Mouse (Mus musculus): ENCODE data around the gene Nlrx1. TPM values are rescaled to one million over a fixed set of nuclear protein-coding genes. Genes with fewer than 3 reads are reported as not detected.
A peak's percentile ranks its signal among the peaks of the same experiment; 100 is the strongest.

The Nlrx1 gene
- total RNA-seq, 2 experiments from 2014 or later, result 10.0 to 11.8 TPM

- DNase-seq (ENCODE audit: low spot score in 2 of 2), result peak in 1 of 2 experiments; percentile 30
These were observed 678 bp upstream of the Nlrx1 start for GRCm38 (mm10) chr9:44269077-44269476.

- peak; percentile 61 to 80 for DNase-seq (ENCODE audit: low spot score in 2 of 2)
These were observed 405 bp downstream of the Nlrx1 start for GRCm38 (mm10) chr9:44268027-44268360.

GRCm38 (mm10) chr9:44267319-44268026 lies 926 bp downstream of the Nlrx1 start:
- peak in 1 of 2 experiments; percentile 24 for DNase-seq (ENCODE audit: low spot score in 2 of 2)

GRCm38 (mm10) chr9:44266478-44267226 lies 1.7 kb downstream of the Nlrx1 start:
- DNase-seq (ENCODE audit: low spot score in 2 of 2), result peak; percentile 45 to 68

- no peak for DNase-seq (ENCODE audit: low spot score in 2 of 2)
These were observed 7.0 kb downstream of the Nlrx1 start for GRCm38 (mm10) chr9:44261388-44261787.

GRCm38 (mm10) chr9:44259014-44259413 lies 9.4 kb downstream of the Nlrx1 start:
- DNase-seq (ENCODE audit: low spot score in 2 of 2), result no peak

- DNase-seq (ENCODE audit: low spot score in 2 of 2), result no peak
These were observed 12.2 kb downstream of the Nlrx1 start for GRCm38 (mm10) chr9:44256213-44256612.

GRCm38 (mm10) chr9:44255136-44255521 lies 13.3 kb downstream of the Nlrx1 start:
- DNase-seq (ENCODE audit: low spot score in 2 of 2), result no peak

GRCm38 (mm10) chr9:44254508-44255135 lies 13.8 kb downstream of the Nlrx1 start:
- DNase-seq (ENCODE audit: low spot score in 2 of 2), result peak in 1 of 2 experiments; percentile 50

GRCm38 (mm10) chr9:44253441-44253840 lies 15.0 kb downstream of the Nlrx1 start:
- no peak for DNase-seq (ENCODE audit: low spot score in 2 of 2)

- DNase-seq (ENCODE audit: low spot score in 2 of 2), result no peak
These were observed 17.1 kb downstream of the Nlrx1 start, which contains the start of gene Pdzd3 for GRCm38 (mm10) chr9:44251314-44251713. Gene Pdzd3 (minus strand): TSS chr9:44251471.

- DNase-seq (ENCODE audit: low spot score in 2 of 2), result peak; percentile 46 to 68
These were observed 18.0 kb downstream of the Nlrx1 start for GRCm38 (mm10) chr9:44250445-44250844.

- DNase-seq (ENCODE audit: low spot score in 2 of 2), result peak; percentile 57 to 79
These were observed 18.9 kb downstream of the Nlrx1 start for GRCm38 (mm10) chr9:44249181-44250146.

GRCm38 (mm10) chr9:44247907-44248306 lies 20.5 kb downstream of the Nlrx1 start:
- no peak for DNase-seq (ENCODE audit: low spot score in 2 of 2)

GRCm38 (mm10) chr9:44243621-44244020 lies 24.8 kb downstream of the Nlrx1 start:
- DNase-seq (ENCODE audit: low spot score in 2 of 2), result no peak

- no peak for DNase-seq (ENCODE audit: low spot score in 2 of 2)
These were observed 27.0 kb downstream of the Nlrx1 start for GRCm38 (mm10) chr9:44241418-44241817.

- DNase-seq (ENCODE audit: low spot score in 2 of 2), result no peak
These were observed 27.5 kb downstream of the Nlrx1 start for GRCm38 (mm10) chr9:44240911-44241310.

GRCm38 (mm10) chr9:44240399-44240798 lies 28.0 kb downstream of the Nlrx1 start, which contains the start of gene Ccdc153:
Gene Ccdc153 (plus strand): TSS chr9:44240676.
- no peak for DNase-seq (ENCODE audit: low spot score in 2 of 2)

- DNase-seq (ENCODE audit: low spot score in 2 of 2), result peak in 1 of 2 experiments; percentile 63
These were observed 29.0 kb downstream of the Nlrx1 start for GRCm38 (mm10) chr9:44239447-44239846.

- DNase-seq (ENCODE audit: low spot score in 2 of 2), result no peak
These were observed 29.8 kb downstream of the Nlrx1 start for GRCm38 (mm10) chr9:44238501-44239190.

All from layer of hippocampus, adult 18-20 months (tissue).